Mouse (Mus musculus) brain, adult 2 months (tissue): ENCODE measurements at regions not wholly inside any gene's neighbourhood (a gene's known extent, or its start where the extent isn't known, plus 50 kb on each side); places are given as distances from the start of the nearest gene placed in this dataset.
"Not testable (repeated sequence)": the region's sequence is repeated elsewhere in the genome, so short reads cannot be mapped to it uniquely, and the experiment has no call there.

ENCODE experiments used
- DNase-seq: peaks from one replicate; pipeline ENCODE4 v3.0.0; 2011; ENCODE audit warnings: low read depth, low spot score

GRCm38 (mm10) chr13:32454419-32455146, 116.0 kb upstream of the Gmds start:
- DNase-seq, result no peak

GRCm38 (mm10) chr13:32449710-32450417, 111.3 kb upstream of the Gmds start:
- DNase-seq, result peak; percentile 5

GRCm38 (mm10) chr13:32444531-32444930, 106.0 kb upstream of the Gmds start:
- no peak for DNase-seq

- DNase-seq, result no peak
Measured at GRCm38 (mm10) chr13:32442025-32442424, 103.5 kb upstream of the Gmds start.

- DNase-seq, result no peak
Measured at GRCm38 (mm10) chr13:32435136-32435535, 96.6 kb upstream of the Gmds start.

GRCm38 (mm10) chr13:32428482-32428881, 89.9 kb upstream of the Gmds start:
- DNase-seq, result peak; percentile 4

- no peak for DNase-seq
Measured at GRCm38 (mm10) chr13:32426906-32427305, 88.4 kb upstream of the Gmds start.

- DNase-seq, result peak; percentile 65
Measured at GRCm38 (mm10) chr13:32426199-32426598, 87.7 kb upstream of the Gmds start.

GRCm38 (mm10) chr13:32424543-32424942, 86.0 kb upstream of the Gmds start:
- not testable (repeated sequence) for DNase-seq

GRCm38 (mm10) chr13:32422485-32422884, 83.9 kb upstream of the Gmds start:
- DNase-seq, result no peak

- DNase-seq, result no peak
Measured at GRCm38 (mm10) chr13:32419326-32419725, 80.8 kb upstream of the Gmds start.

- DNase-seq, result no peak
Measured at GRCm38 (mm10) chr13:32418655-32419054, 80.1 kb upstream of the Gmds start.

GRCm38 (mm10) chr13:32417907-32418306, 79.4 kb upstream of the Gmds start:
- no peak for DNase-seq

- DNase-seq, result peak; percentile 72
Measured at GRCm38 (mm10) chr13:32411287-32411935, 72.9 kb upstream of the Gmds start.

GRCm38 (mm10) chr13:32410065-32410464, 71.5 kb upstream of the Gmds start:
- no peak for DNase-seq

- DNase-seq, result peak; percentile 7
Measured at GRCm38 (mm10) chr13:32398616-32399015, 60.1 kb upstream of the Gmds start.
